Mouse (Mus musculus) kidney, adult 2 months (tissue): Measurements from ENCODE around the gene Ppp2r3a. TPM values are rescaled to one million over a fixed set of nuclear protein-coding genes. Genes with fewer than 3 reads are reported as not detected.
A peak's percentile ranks its signal among the peaks of the same experiment; 100 is the strongest.

Experiments
- DNase-seq: peaks from one replicate; pipeline ENCODE4 v3.0.0; 2021
- H3K27ac ChIP-seq: fragments of 200-500 bp; 2 replicates; pipeline ENCODE4 v1.5.1; 2012; ENCODE audit warnings: low read depth, low read length, control low read depth, inconsistent platforms; ENCODE audit not compliant: insufficient read depth
- H3K27me3 ChIP-seq: fragments of 200-500 bp; replicated peaks from 2 replicates; pipeline ENCODE4 v1.6.1; 2012; ENCODE audit warnings: mild to moderate bottlenecking, moderate library complexity, low read length, inconsistent platforms; ENCODE audit not compliant: control insufficient read depth, insufficient read depth
- H3K36me3 ChIP-seq: fragments of 200-500 bp; 2 replicates; pipeline ENCODE4 v1.6.1; 2012; ENCODE audit warnings: mild to moderate bottlenecking, moderate library complexity, low read length, inconsistent platforms; ENCODE audit not compliant: control insufficient read depth, insufficient read depth
- H3K4me1 ChIP-seq: fragments of 200-500 bp; 2 replicates; pipeline ENCODE4 v1.6.1; 2011; ENCODE audit warnings: low read length; ENCODE audit not compliant: control insufficient read depth, insufficient read depth
- H3K4me3 ChIP-seq: fragments of 200-500 bp; 2 replicates; pipeline ENCODE4 v1.5.1; 2011; ENCODE audit warnings: mild to moderate bottlenecking, low read depth, low read length, control low read depth; ENCODE audit not compliant: insufficient read depth
- CTCF ChIP-seq: fragments of 200-500 bp; conservative IDR thresholded peaks from 2 replicates; pipeline ENCODE4 v1.5.1; 2011; ENCODE audit warnings: low read depth, mild to moderate bottlenecking, control low read depth, low read length, moderate library complexity, mixed read lengths; ENCODE audit not compliant: insufficient read depth, insufficient read length
- POLR2A ChIP-seq: fragments of 200-500 bp; IDR thresholded peaks from one replicate; pipeline ENCODE4 v1.6.1; 2011; ENCODE audit warnings: low read depth, low read length, control low read depth
- WGBS: fragments of 180-500 bp; shearing (Covaris S2); methylation state at CpG from one replicate; pipeline ENCODE4 v1.1.7; 2018; 5-methylcytosine and 5-hydroxymethylcytosine counted together
- polyA plus RNA-seq: library from polyadenylated mRNA; depleted of rRNA; stranded (reverse); fragments of >200 nt; gene quantifications from 2 replicates; pipeline ENCODE4 v1.2.3, GENCODE M21; 2012

Gene Ppp2r3a
- polyA plus RNA-seq, 1 experiment: 17.6 TPM

- no peak for TF ChIP-seq CTCF
- TF ChIP-seq POLR2A: no peak
- peaks cover 7% of the 10 kb centered on the region; the same call in 1 of the 2 replicates for H3K4me1 ChIP-seq
- H3K4me3 ChIP-seq: no peak overlapping the region
- H3K27ac ChIP-seq: no peak overlapping the region
- H3K27me3 ChIP-seq: no peaks in the 10 kb centered on the region
- 56% methylated on average over 6 of the region's 6 CpGs for WGBS
- no peak for DNase-seq
- peaks cover 1% of the 10 kb centered on the region; the same call in 1 of the 2 replicates for H3K36me3 ChIP-seq
These were observed 152.2 kb downstream of the Ppp2r3a start for GRCm38 (mm10) chr9:101099445-101099844.

- WGBS: 73% methylated on average over 1 of the region's 1 CpGs
- H3K36me3 ChIP-seq: peaks cover 1% of the 10 kb centered on the region; the same call in 1 of the 2 replicates
- H3K4me3 ChIP-seq: no peak overlapping the region
- no peak overlapping the region for H3K27ac ChIP-seq
- H3K4me1 ChIP-seq: peaks cover 7% of the 10 kb centered on the region; the same call in 1 of the 2 replicates
- no peaks in the 10 kb centered on the region for H3K27me3 ChIP-seq
- TF ChIP-seq POLR2A: no peak
- TF ChIP-seq CTCF: no peak
- no peak for DNase-seq
These were observed 154.1 kb downstream of the Ppp2r3a start for GRCm38 (mm10) chr9:101097542-101097941.

DNA sequence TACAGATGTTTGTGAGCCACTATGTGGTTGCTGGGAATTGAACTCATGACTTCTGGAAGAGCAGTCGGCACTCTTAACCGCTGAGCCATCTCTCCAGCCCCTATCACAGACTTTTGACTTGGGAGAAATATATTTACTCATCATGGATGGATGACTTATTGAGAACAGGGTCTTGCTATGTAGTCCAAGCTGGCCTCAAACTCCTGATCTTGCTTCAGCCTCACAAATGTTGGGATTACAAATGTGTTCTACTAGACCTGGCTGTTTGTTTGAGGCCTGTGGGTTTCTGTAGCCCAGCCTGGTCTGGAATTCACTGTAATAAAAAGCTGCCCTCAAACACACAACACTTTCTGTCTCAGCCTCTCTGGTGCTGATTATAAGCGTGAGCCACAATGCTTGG is 155.1 kb downstream of the Ppp2r3a start:
- Histone ChIP-seq H3K4me1 (peaks cover 7% of the 10 kb centered on the region; the same call in 1 of the 2 replicates), H3K4me3 (no peak overlapping the region), H3K27me3 (no peaks in the 10 kb centered on the region), H3K27ac (no peak overlapping the region), H3K36me3 (peaks cover 1% of the 10 kb centered on the region; the same call in 1 of the 2 replicates)
- 85% methylated on average over 3 of the region's 3 CpGs for WGBS
- no peak for DNase-seq
- TF ChIP-seq POLR2A (no peak), CTCF (no peak)

- Histone ChIP-seq H3K36me3 (no peaks in the 10 kb centered on the region; the same call in 1 of the 2 replicates), H3K27me3 (no peaks in the 10 kb centered on the region), H3K27ac (no peak overlapping the region), H3K4me3 (no peak overlapping the region), H3K4me1 (peaks cover 7% of the 10 kb centered on the region; the same call in 1 of the 2 replicates)
- 92% methylated on average over 4 of the region's 4 CpGs for WGBS
- DNase-seq: no peak
- TF ChIP-seq POLR2A: no peak
- no peak for TF ChIP-seq CTCF
These were observed 156.2 kb downstream of the Ppp2r3a start for GRCm38 (mm10) chr9:101095425-101095824.

GRCm38 (mm10) chr9:101083728-101084127 is 167.9 kb downstream of the Ppp2r3a start:
- TF ChIP-seq POLR2A: no peak
- no peak for TF ChIP-seq CTCF
- no peak overlapping the region for H3K27ac ChIP-seq
- no peak overlapping the region for H3K4me3 ChIP-seq
- WGBS: 75% methylated on average over 3 of the region's 3 CpGs
- peaks cover 13% of the 10 kb centered on the region for H3K4me1 ChIP-seq
- no peaks in the 10 kb centered on the region for H3K27me3 ChIP-seq
- no peaks in the 10 kb centered on the region for H3K36me3 ChIP-seq
- no peak for DNase-seq

GRCm38 (mm10) chr9:101080046-101080685 is 171.4 kb downstream of the Ppp2r3a start:
- TF ChIP-seq POLR2A: no peak
- TF ChIP-seq CTCF: no peak
- Histone ChIP-seq H3K27ac (no peak overlapping the region), H3K4me3 (no peak overlapping the region), H3K27me3 (no peaks in the 10 kb centered on the region), H3K36me3 (no peaks in the 10 kb centered on the region), H3K4me1 (peaks cover 19% of the 10 kb centered on the region)
- no peak for DNase-seq
- WGBS: 34% methylated on average over 3 of the region's 3 CpGs

- TF ChIP-seq POLR2A (no peak), CTCF (no peak)
- no peak for DNase-seq
- H3K27ac ChIP-seq: no peak overlapping the region
These were observed 173.0 kb downstream of the Ppp2r3a start for GRCm38 (mm10) chr9:101078579-101078978.

DNA sequence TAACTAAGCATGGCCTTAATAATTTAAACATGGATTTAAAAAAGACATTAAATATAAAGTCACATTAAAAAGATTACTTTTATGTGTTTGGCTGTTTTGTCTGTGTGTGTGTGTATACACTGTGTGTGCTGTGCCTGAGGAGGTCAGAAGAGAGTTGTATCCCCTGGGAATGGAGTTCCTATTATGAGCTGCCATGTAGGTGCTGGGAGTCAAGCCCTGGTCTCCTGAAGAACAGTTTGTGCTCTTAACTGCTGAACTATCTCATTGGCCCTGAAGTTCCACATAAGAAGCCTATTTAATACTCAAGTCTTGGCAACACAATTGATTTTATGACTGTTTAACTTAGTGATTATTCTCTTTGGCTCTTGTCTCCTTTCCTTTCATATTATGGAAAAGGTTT is 174.1 kb downstream of the Ppp2r3a start:
- H3K27ac ChIP-seq: no peak overlapping the region
- H3K4me3 ChIP-seq: peak overlapping the region; percentile 92; the same call in 1 of the 2 replicates
- no peaks in the 10 kb centered on the region for H3K27me3 ChIP-seq
- TF ChIP-seq CTCF (no peak), POLR2A (no peak)
- peaks cover 19% of the 10 kb centered on the region for H3K4me1 ChIP-seq
- no peaks in the 10 kb centered on the region for H3K36me3 ChIP-seq
- no peak for DNase-seq

More at GRCm38 (mm10) chr9:101078579-101078978, 173.0 kb downstream of the Ppp2r3a start:
- Histone ChIP-seq H3K27me3 (no peaks in the 10 kb centered on the region), H3K36me3 (no peaks in the 10 kb centered on the region), H3K4me3 (peak overlapping the region; percentile 31), H3K4me1 (peaks cover 19% of the 10 kb centered on the region)
- WGBS: 28% methylated on average over 4 of the region's 4 CpGs
